Mouse (Mus musculus) hematopoietic stem cell, adult 5-6 weeks (primary cell): ENCODE data around the gene Gm11541. TPM values are rescaled to one million over a fixed set of nuclear protein-coding genes. Genes with fewer than 3 reads are reported as not detected.
"Not testable (repeated sequence)": the region's sequence is repeated elsewhere in the genome, so short reads cannot be mapped to it uniquely, and the experiment has no call there.

Source experiments
- ATAC-seq, 2 experiments: fragments of 125-278 bp in 1 of 2; replicated peaks in 1 of 2; 2 replicates each; pipeline ENCODE4 v1.8.0; 2016 to 2017; ENCODE audit warnings: inconsistent platforms in 2 of 2, mild to moderate bottlenecking in 2 of 2, moderate number of reproducible peaks in 2 of 2, low read depth in 1 of 2, moderate TSS enrichment in 1 of 2; ENCODE audit not compliant: low FRiP score in 2 of 2, poor library complexity in 2 of 2, severe bottlenecking in 2 of 2, insufficient read depth in 1 of 2, low TSS enrichment in 1 of 2
- total RNA-seq: library from RNA; stranded (forward); fragments of 172-1452, 232-1000 nt; gene quantifications from 2 replicates; pipeline ENCODE4 v1.2.3, GENCODE M21; 2017

Gm11541 gene
- total RNA-seq, 1 experiment from 2014 or later: not detected

GRCm38 (mm10) chr11:94653663-94654436, 50.4 kb downstream of the Gm11541 start, which contains the start of the genes Mrpl27 and Eme1:
Gene Mrpl27, plus strand, starts transcription at chr11:94653767.
Gene Eme1, minus strand, starts transcription at chr11:94653964.
- ATAC-seq: peak; percentile 91 to 93

DNA sequence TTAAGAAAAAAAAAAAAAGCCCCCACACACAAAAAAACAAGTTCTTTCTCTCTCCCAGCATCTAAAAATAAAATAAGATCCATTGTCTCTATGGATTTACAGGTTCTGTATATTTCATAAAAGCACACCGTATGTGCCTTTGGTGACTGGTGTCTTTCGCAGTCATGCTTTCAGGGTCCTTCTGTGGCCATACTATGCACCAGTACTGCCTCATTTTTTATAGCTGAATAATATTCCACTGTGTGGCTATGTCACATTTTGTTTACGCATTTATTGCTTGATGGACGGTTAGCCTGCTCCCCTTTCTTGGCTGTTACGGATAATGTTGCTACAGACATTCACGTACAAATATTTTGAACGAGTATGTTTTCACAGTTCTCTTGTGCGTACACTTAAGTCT, 51.3 kb downstream of the Gm11541 start:
- ATAC-seq: no peak

- ATAC-seq: not testable (repeated sequence)
Observed at GRCm38 (mm10) chr11:94651241-94651640, 53.1 kb downstream of the Gm11541 start.

DNA sequence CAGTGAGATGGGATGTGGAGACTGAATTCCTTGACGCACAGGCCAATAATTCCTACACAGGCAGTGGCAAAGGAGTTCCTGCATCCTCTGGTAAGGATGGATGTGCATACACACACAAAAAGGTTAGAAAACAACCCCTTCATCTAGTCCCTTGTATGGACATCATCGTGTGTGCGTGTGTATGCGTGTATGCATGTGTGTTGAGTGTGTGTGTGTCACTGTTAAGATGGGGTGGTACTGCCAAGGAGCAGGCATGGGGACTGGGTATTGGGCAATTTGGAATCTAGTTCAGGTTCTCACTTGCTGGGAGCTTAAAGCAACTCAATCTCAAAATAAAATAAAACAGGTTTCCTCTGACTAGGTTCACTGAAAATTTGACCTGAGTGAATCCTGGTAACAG, 57.8 kb downstream of the Gm11541 start:
- ATAC-seq: no peak

Other genes with a start within 250 kb of the Gm11541 start
- gene Cacna1g, start 230.3 kb downstream of the Gm11541 start, total RNA-seq: not detected in 2 replicates
- not detected in 2 replicates for gene Spata20, start 218.3 kb downstream of the Gm11541 start, total RNA-seq
- gene Epn3, start 204.5 kb downstream of the Gm11541 start, total RNA-seq: 0.06 and 0.20 TPM in 2 replicates
- 0.74 and 1.8 TPM in 2 replicates for gene Mycbpap, start 182.8 kb downstream of the Gm11541 start, total RNA-seq
- gene Rsad1, start 155.2 kb downstream of the Gm11541 start, total RNA-seq: 10.8 and 12.8 TPM in 2 replicates
- 0.40 and 0.44 TPM in 2 replicates for gene Chad, start 139.5 kb downstream of the Gm11541 start, total RNA-seq
- gene Acsf2, start 102.6 kb downstream of the Gm11541 start, total RNA-seq: 8.0 and 10.4 TPM in 2 replicates
- gene Lrrc59, start 74.7 kb downstream of the Gm11541 start, total RNA-seq: 95.1 and 117 TPM in 2 replicates
- 31.3 and 36.5 TPM in 2 replicates for gene Mrpl27, start 50.7 kb downstream of the Gm11541 start, total RNA-seq
- 12.4 and 20.9 TPM in 2 replicates for gene Eme1, start 50.5 kb downstream of the Gm11541 start, total RNA-seq
- 4.5 and 7.3 TPM in 2 replicates for gene Xylt2, start 27.0 kb downstream of the Gm11541 start, total RNA-seq
- gene Cdc34b, start 37.3 kb upstream of the Gm11541 start, total RNA-seq: not detected in 2 replicates
- gene Tmem92, start 78.2 kb upstream of the Gm11541 start, total RNA-seq: not detected in 2 replicates
- not detected in 2 replicates for gene Col1a1, start 231.7 kb upstream of the Gm11541 start, total RNA-seq